Mouse (Mus musculus) adipose tissue, adult 10 weeks (tissue): ENCODE results near the gene Efhc1. TPM values are rescaled to one million over a fixed set of nuclear protein-coding genes. Genes with fewer than 3 reads are reported as not detected.

Experiments used
- polyA plus RNA-seq: library from polyadenylated mRNA; stranded (reverse); fragments of 350-450 nt; fragmentation: Illumina TruSeq; extraction: RNeasy Lipid Tissue Mini Kit (QIAGEN cat#74804); gene quantifications from one replicate; pipeline ENCODE4 v1.2.3, GENCODE M21; 2014; ENCODE audit warnings: low read depth, low replicate concordance

The Efhc1 gene
- polyA plus RNA-seq, result 9.4 TPM

DNA sequence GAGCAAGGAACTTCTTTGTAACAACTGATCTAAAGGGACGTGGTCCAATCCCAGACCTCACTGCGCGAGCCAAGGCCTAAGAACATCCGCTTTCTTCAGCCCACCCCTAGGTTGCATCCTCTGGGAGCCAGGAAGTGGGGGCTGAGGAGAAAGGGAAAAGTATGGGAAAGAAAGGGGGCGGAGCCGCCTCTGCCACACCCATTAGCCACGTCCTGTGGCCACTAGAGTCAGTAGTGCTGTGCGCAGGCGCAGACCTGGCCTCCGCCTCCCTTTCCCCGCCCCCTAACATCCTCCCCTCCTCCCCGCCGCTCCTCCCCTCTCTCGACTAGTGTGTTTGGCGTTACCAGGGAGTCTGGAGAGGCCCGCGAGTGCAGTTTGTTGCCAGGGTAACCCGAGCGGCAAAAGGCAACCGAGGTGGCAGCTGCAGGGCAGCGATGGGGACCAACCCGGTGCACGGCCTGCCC lies at the start of gene Efhc1:
Gene Efhc1, plus strand, starts transcription at position 327 of the 464 bp plus-strand sequence.

Other genes with a start within 250 kb of the Efhc1 start
- not detected for gene Il17a, start 220.7 kb upstream of the Efhc1 start, polyA plus RNA-seq
- not detected for gene Il17f, start 161.0 kb upstream of the Efhc1 start, polyA plus RNA-seq
- 8.5 TPM for gene Mcm3, start 131.3 kb upstream of the Efhc1 start, polyA plus RNA-seq
- gene Paqr8, start 61.0 kb upstream of the Efhc1 start, polyA plus RNA-seq, result 1.3 TPM
- 4.1 TPM for gene Tram2, start 127.6 kb downstream of the Efhc1 start, polyA plus RNA-seq